Mouse (Mus musculus) gastrocnemius, adult 2 months (tissue): ENCODE results near the gene Draxin. TPM values are rescaled to one million over a fixed set of nuclear protein-coding genes. Genes with fewer than 3 reads are reported as not detected.
A peak's percentile ranks its signal among the peaks of the same experiment; 100 is the strongest.

Experiments used
- DNase-seq: peaks from one replicate; pipeline ENCODE4 v3.0.0; 2022
- H3K27ac ChIP-seq: fragments of 200-600 bp; 2 replicates; pipeline ENCODE4 v1.8.1; 2022; ENCODE audit warnings: mild to moderate bottlenecking
- H3K4me3 ChIP-seq: fragments of 200-600 bp; 2 replicates; pipeline ENCODE4 v1.8.1; 2022; ENCODE audit warnings: mild to moderate bottlenecking, moderate library complexity
- CTCF ChIP-seq: fragments of 200-600 bp; IDR thresholded peaks from 2 replicates; pipeline ENCODE4 v1.8.1; 2022; ENCODE audit warnings: antibody characterized with exemption, mild to moderate bottlenecking, moderate library complexity
- intact Hi-C: fragments of 180-260 bp; cut with DNase I; formaldehyde crosslinking; loops from one replicate; pipeline ENCODE4 v1.15.1; 2025
- total RNA-seq, 2 experiments: library from RNA; stranded (reverse); gene quantifications; 2 replicates each; pipeline ENCODE4 v1.2.3; 2021

The Draxin gene
- total RNA-seq, 2 experiments from 2014 or later: 0.03 TPM; not detected in 1

DNA sequence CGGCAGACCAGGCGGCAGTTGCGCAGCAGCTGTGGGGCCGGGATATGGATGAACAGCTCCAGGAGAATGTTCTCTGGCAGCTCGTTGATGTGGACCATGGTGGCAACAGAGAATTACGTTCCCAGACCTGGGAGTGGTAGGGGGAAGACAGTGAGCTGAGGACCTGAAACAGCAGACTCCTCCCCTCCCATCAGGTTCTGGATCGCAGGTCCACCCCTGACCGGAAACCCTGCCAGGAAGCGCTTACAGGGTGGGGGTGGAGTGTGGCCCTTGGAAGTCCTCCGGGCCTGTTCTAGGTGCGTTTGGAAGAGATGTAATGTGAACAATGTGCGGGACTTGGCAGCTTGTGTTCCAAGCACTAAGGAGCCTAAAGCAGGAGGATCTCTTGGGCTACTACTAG is 19.0 kb upstream of the Draxin start:
- Histone ChIP-seq H3K27ac (peak overlapping the region; percentile 100), H3K4me3 (no peak overlapping the region; the same call in 1 of the 2 replicates)
- DNase-seq: no peak
- intact Hi-C loops: no loop called here
- no peak for TF ChIP-seq CTCF

DNA sequence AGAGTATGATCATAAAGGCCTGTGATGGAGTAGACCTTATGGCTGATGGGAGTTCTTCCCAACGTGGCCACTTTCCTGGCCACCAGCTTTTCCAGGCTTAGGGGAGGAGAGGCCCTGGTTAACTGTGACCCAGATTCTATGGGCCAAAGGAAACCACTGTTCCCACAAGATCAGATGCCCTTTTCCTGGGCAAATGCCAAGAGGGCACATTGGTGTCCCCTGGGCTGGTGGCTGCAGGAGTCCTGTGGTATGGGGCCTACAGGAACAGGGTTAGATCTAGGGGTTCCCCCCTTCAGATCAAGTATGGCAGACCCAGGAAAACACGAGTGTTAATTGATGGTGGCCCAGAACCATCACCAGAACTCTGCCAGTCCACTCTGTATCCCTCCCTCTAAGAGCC is 17.2 kb upstream of the Draxin start:
- no peak for DNase-seq
- Histone ChIP-seq H3K27ac (peak overlapping the region; percentile 32), H3K4me3 (no peak overlapping the region)
- intact Hi-C loops: no loop called here
- no peak for TF ChIP-seq CTCF

DNA sequence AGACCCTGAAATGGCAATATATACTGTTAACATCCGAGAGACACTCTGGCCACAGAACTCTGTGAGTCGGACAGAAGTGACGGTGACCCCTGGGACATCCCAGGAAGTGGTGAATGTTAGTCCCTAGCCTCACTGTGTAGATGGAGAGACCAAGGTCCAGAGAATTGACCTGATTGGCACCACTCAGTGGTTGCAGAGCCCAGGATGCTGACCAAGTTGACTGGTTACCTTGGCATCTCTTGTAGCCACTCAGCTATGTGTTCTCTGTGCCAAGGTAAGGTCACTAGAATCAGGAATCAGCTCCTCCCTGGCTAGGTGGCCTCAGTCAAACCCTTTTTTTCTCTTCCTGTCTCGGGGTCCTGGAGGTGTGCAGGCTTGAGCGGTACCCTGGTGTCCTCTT is 13.2 kb upstream of the Draxin start:
- no peak overlapping the region for H3K27ac ChIP-seq
- no peak for DNase-seq
- no peak for TF ChIP-seq CTCF
- intact Hi-C loops: no loop called here
- H3K4me3 ChIP-seq: no peak overlapping the region

DNA sequence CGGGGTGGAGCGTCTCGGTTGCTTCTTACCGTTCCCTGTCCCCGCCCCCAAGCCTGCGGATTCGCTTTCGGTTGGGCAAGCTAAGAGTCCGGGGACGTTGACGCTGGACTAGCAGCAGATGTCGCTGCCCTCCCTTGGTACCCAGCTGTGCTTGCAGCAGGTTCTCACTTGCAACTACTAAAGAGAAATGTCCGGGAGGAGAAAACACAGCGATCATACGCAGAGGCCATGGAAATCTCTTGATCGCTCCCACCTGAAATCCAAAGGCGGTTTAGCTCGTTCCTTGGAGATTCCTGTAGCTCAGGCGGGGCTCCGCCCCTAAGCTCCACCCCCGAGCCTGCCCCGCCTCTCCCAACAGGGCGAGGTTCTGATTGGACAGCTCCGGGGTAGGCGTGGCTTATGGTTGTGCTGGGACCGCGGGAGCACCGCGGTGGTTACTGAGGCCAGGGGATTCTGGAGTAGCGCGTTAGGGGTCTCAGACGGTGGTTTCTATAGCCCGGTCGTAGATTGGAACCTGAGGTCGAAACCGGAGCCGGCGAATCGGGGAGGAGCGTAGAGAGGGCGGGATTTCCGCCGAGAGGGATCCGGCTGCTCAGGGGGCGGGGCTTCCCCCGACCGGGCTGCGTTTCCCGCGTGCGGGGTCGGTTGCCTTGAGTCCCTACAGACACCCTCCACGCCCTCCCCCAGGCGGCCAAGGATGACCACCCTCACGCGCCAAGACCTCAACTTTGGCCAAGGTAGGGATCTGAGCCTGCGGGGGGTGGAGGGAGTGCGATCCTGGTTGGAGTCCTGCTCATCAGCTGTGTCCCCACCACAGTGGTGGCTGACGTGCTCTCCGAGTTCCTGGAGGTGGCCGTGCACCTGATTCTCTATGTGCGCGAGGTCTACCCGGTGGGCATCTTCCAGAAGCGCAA is 9.9 kb upstream of the Draxin start:
- TF ChIP-seq CTCF: peak; percentile 85
- intact Hi-C loops: loop anchor here (1.0 kb wide), 1 partner anchor 24 kb away; no protein-coding TSS in a partner anchor

DNA sequence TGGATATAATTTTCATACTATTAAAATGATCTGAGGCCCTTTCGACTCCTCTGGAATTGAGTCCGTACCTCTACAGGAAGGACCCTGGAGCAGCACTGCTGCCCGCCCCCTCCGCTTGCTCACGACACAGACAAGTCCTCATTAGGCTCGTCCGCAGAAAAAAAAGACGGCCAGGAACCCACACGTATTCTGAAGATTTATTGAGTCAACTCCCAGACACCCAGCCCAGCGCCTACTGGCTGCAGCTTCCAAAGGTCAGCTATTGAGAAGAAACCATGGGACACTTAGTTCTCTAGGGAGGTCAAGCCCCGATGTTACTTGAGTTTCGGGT is 9.2 kb upstream of the Draxin start:
- no peak for TF ChIP-seq CTCF
- intact Hi-C loops: loop anchor here (1.0 to 2.0 kb wide), 2 partner anchors 19 to 25 kb away; no protein-coding TSS in a partner anchor
- DNase-seq: no peak
- H3K27ac ChIP-seq: peak overlapping the region; percentile 98
- H3K4me3 ChIP-seq: peak overlapping the region; percentile 91

More for the DNA sequence above, 9.9 kb upstream of the Draxin start:
- Histone ChIP-seq H3K27ac (peak overlapping the region; percentile 98), H3K4me3 (peak overlapping the region; percentile 91)
- peak; percentile 94 for DNase-seq

DNA sequence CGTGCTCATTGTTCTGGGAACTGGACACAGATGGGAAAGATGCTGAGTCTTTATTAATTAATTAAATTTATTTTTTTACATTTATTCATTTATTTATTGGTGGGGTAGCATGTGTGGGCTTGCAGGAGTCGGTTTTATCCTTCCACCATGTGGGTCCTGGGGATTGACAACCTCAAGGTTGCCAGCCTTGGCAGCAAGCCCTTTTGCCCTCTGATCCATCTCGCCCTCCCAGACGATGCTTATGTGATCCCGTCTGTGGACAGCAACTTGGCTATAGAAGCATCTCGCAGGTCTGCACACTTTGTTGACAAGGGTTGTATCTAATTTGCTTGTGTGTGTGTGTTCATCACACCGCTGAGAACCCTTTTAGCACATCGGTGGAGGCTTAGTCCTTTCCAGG is 7.0 kb upstream of the Draxin start:
- intact Hi-C loops: no loop called here
- TF ChIP-seq CTCF: no peak

DNA sequence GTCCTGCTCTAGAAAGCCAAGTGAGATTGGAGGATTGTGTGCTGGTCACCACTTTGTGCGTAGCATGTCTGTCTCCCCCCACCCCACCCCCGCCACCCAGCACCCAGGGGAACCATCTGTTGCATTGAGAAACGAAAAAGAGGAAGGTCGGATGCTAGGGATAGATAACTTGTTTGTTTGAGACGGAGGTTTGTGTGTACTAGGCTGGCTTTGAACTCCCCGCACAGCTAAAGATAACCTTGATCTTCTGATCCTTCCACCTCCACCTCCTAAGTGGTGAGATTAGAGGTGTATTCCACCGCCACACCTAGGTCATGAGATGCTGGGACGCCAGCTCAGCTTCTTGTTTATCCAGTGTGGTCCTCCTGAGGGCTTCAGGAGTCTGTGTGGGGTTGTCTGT is 4.5 kb upstream of the Draxin start:
- no peak overlapping the region for H3K4me3 ChIP-seq
- no peak for TF ChIP-seq CTCF
- intact Hi-C loops: no loop called here
- no peak for DNase-seq
- H3K27ac ChIP-seq: no peak overlapping the region

More for the DNA sequence above, 7.0 kb upstream of the Draxin start:
- H3K4me3 ChIP-seq: no peak overlapping the region
- H3K27ac ChIP-seq: no peak overlapping the region
- DNase-seq: no peak

DNA sequence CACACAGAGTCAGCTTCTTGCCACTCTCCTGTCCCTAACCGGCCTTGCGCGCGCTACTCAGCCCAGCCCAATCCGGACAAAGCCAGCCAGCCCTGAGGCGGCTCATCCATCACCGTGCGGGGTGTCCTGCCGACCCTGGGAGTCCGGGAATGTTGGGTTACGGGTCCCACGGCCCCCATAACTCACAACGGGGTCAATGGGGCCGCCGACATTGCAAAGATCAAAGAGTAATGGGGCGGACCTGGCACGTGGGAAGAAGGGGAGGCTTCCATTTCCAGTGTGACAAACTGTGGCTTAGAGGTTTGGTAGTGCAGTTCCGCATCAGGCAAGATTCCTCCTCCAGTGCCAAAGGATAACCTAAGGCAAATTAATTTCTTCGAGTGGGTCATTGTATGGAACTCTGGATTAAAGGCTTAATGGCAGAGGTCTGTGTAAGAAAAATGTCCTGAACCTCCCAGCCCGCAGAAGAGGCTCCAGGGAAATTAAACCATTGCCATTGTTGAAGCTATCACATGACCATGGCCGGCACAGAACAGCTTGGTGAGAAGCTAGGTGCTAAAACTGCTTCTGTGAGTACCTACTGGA is 1.1 kb upstream of the Draxin start:
- DNase-seq: no peak
- intact Hi-C loops: no loop called here
- no peak for TF ChIP-seq CTCF
- H3K4me3 ChIP-seq: no peak overlapping the region
- H3K27ac ChIP-seq: no peak overlapping the region

DNA sequence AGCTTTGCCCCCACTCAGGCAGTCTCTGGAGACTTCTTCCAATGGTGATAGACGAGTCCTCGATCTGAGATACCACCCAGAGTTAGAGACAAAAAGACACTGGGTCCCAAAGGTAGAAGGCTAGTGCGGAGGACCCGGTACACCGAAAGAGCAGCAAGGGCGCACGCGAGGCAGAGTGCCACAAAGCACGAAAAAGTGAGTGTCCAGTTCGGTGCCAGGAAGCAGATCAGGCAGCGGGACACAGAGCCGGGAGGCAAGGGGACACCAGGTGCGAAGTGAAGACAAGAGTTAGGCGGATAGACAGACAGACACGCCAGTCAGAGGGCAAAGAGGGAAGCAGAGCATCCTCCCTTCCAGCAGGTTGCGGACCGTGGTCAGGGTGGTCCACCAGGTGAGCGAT is 365 bp downstream of the Draxin start, which contains the start of gene Mad2l2:
TSS of gene Mad2l2 (plus strand) at position 252 of the 400 bp plus-strand sequence.
- no peak for TF ChIP-seq CTCF
- intact Hi-C loops: no loop called here
- peak within 1 kb of the TSS; percentile 64 for H3K4me3 ChIP-seq
- no peak for DNase-seq
- no peak within 1 kb of the TSS for H3K27ac ChIP-seq

DNA sequence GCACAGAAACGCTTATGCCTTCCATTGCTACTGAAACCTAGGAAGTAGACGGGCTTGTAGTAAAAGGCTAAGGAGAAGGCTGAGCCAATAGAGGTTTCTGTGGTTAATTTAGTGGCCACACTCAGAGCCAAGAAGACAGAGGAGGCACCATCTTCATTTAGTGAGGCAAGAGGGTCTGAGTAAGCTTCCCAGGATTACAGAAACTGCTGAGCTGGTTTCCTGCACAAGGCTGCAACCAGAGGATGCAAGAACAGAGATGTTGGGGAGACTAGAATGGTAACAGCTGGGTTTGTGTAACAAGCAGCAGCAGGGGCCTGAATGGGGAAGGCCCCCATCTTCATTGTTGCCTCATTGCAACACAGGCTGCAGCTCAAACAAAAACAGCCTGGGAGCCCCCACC is 1.8 kb downstream of the Draxin start:
- Histone ChIP-seq H3K27ac (no peak overlapping the region), H3K4me3 (no peak overlapping the region)
- intact Hi-C loops: no loop called here
- TF ChIP-seq CTCF: no peak
- DNase-seq: no peak

DNA sequence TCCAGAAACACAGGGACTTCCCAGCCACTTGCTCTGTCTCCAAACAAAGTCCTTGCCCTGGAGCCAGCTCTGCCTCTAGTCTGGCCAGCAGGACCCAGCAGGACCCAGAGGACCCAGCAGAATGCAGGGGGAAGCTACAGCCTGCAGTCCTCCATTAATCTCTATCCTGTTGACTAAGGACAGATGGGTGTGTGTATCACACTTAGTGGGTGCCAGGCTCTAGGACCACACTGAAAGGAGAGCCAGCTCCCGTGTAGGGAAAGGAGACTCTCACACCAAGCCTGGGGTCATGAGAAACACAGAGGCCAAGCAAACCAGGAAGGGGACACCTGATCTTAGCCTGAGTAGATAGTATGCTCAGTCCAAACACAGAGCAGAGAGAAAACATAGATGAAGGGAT is 2.3 kb downstream of the Draxin start:
- H3K27ac ChIP-seq: no peak overlapping the region
- no peak for TF ChIP-seq CTCF
- H3K4me3 ChIP-seq: no peak overlapping the region
- intact Hi-C loops: no loop called here
- DNase-seq: no peak

DNA sequence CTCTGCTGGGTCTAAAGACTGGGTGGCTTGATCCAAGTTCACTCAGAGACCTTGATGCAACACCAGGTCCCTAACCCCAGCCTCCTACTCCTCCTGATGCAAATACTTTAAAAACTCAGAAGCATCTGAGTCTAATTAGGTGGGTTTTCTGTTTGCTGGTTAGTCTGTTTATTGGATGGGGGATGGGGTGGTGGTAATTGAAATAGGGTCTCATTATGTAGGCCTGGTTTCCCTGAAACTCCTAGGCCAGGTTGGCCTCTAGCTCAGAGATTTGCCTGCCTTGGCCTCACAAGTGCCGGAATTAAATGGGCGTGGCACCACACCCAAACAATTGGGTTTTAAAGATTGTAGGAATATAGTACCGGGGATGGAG is 7.8 kb downstream of the Draxin start:
- DNase-seq: no peak
- no peak overlapping the region for H3K27ac ChIP-seq
- no peak overlapping the region for H3K4me3 ChIP-seq
- TF ChIP-seq CTCF: no peak
- intact Hi-C loops: no loop called here

DNA sequence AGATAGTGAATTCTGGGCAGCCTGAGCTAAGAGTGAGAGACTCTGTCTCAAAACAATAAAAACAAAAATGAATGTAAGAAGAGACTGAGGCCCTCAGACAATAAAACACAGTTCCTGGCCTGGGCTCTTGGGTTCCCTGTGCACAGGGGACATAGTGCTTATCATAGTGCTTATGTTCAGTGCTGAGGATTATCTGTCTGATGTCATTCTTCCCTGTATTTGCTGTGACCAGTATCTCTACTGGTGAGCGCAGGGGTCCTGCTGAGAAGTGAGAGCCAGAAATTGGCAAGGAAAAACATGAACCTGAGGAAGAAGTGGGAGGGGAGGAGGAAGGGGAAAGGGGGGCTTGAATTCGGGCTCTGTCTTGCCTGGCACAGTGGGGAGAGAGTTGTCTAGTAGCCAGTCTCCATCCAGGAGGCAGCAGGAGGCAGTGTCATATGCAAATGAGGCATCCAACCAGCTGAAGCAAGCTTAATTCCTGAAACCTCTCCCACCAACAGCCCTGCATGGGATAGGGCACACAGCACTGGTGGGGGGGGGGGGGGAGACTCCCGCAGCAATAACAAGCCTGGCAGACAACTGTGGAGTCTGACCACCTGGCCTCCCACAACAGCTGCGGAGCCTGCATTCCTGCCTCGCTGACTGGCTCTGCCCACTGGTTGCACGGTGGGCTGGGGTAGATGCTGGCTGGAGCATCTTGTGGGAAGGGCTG is 8.4 kb downstream of the Draxin start:
- no peak for DNase-seq
- Histone ChIP-seq H3K27ac (no peak overlapping the region), H3K4me3 (no peak overlapping the region)
- TF ChIP-seq CTCF: no peak
- intact Hi-C loops: no loop called here
